Mouse (Mus musculus): ENCODE measurements around the gene Hdac7. TPM values are rescaled to one million over a fixed set of nuclear protein-coding genes. Genes with fewer than 3 reads are reported as not detected.

Gene Hdac7
- polyA plus RNA-seq, 1 experiment = 37.8 TPM

GRCm38 (mm10) chr15:97749397-97749796 is 94.9 kb downstream of the Hdac7 start:
- Histone ChIP-seq H3K4me1 (ENCODE audit: control insufficient read depth, insufficient read depth, low read length) (peaks cover 11% of the 10 kb centered on the region), H3K4me3 (replicated peaks; ENCODE audit: control insufficient read depth, low read depth, low read length) (no peak overlapping the region), H3K27ac (ENCODE audit: control insufficient read depth, insufficient read depth, low read depth, low read length, poor library complexity) (no peak overlapping the region)
- WGBS = 55% methylated on average over 9 of the region's 9 CpGs
- TF ChIP-seq POLR2A (IDR thresholded peaks at IDR 0.05; ENCODE audit: borderline replicate concordance, control insufficient read depth, low read depth, low read length) (no peak), CTCF (IDR thresholded peaks at IDR 0.05; ENCODE audit: control insufficient read depth, insufficient read depth, low read length) (no peak)

GRCm38 (mm10) chr15:97748964-97749363 is 95.3 kb downstream of the Hdac7 start:
- 78% methylated on average over 4 of the region's 4 CpGs for WGBS
- no peak overlapping the region for H3K4me3 ChIP-seq (replicated peaks; ENCODE audit: control insufficient read depth, low read depth, low read length)
- H3K27ac ChIP-seq (ENCODE audit: control insufficient read depth, insufficient read depth, low read depth, low read length, poor library complexity) = no peak overlapping the region
- no peak for TF ChIP-seq POLR2A (IDR thresholded peaks at IDR 0.05; ENCODE audit: borderline replicate concordance, control insufficient read depth, low read depth, low read length)
- TF ChIP-seq CTCF (IDR thresholded peaks at IDR 0.05; ENCODE audit: control insufficient read depth, insufficient read depth, low read length) = no peak
- peaks cover 11% of the 10 kb centered on the region for H3K4me1 ChIP-seq (ENCODE audit: control insufficient read depth, insufficient read depth, low read length)

DNA sequence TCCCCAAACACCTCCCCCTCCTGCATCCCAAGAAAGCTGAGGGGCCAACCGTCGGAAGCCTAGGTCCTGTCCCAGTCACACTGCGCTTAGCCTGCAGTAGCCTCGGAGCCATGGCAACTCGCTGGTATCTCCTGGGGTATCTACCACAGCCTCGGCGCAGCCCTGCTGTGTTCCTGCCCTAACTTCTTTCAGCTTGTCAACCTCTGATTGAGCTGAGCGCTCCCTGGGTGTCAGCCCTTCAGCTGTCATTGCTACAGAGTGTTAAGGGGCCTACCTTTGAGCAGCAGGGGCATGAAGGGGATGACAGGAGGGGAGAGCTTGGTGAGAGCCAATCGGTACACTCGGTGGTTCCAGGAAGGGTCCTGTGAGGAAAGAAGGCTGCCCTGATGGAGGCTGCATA is 96.0 kb downstream of the Hdac7 start:
- TF ChIP-seq CTCF (IDR thresholded peaks at IDR 0.05; ENCODE audit: control insufficient read depth, insufficient read depth, low read length) (no peak), POLR2A (IDR thresholded peaks at IDR 0.05; ENCODE audit: borderline replicate concordance, control insufficient read depth, low read depth, low read length) (no peak)
- 47% methylated on average over 10 of the region's 10 CpGs for WGBS
- Histone ChIP-seq H3K4me3 (replicated peaks; ENCODE audit: control insufficient read depth, low read depth, low read length) (no peak overlapping the region), H3K27ac (ENCODE audit: control insufficient read depth, insufficient read depth, low read depth, low read length, poor library complexity) (no peak overlapping the region), H3K4me1 (ENCODE audit: control insufficient read depth, insufficient read depth, low read length) (peaks cover 11% of the 10 kb centered on the region)

DNA sequence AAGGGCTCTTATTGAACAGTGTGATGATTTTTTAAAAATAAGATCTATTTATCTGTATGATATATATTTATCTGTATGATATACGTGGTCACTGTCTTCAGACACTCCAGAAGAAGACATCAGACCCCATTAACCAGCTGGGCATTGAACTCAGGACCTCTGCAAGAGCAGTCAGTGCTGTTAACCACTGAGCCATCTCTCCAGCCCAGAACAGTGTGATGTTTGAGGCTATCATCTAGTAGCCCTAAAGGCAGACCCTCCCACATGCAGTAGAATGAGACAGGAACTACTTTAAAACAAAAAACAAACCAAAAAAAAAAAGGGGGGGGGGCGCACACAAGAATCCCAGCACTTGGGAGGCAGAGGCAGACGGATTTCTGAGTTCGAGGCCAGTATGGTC is 96.8 kb downstream of the Hdac7 start:
- Histone ChIP-seq H3K4me1 (ENCODE audit: control insufficient read depth, insufficient read depth, low read length) (peaks cover 13% of the 10 kb centered on the region), H3K27ac (ENCODE audit: control insufficient read depth, insufficient read depth, low read depth, low read length, poor library complexity) (no peak overlapping the region), H3K4me3 (replicated peaks; ENCODE audit: control insufficient read depth, low read depth, low read length) (no peak overlapping the region)
- no peak for TF ChIP-seq CTCF (IDR thresholded peaks at IDR 0.05; ENCODE audit: control insufficient read depth, insufficient read depth, low read length)
- TF ChIP-seq POLR2A (IDR thresholded peaks at IDR 0.05; ENCODE audit: borderline replicate concordance, control insufficient read depth, low read depth, low read length) = no peak
- WGBS = 85% methylated on average over 4 of the region's 4 CpGs

- Histone ChIP-seq H3K4me1 (ENCODE audit: control insufficient read depth, insufficient read depth, low read length) (peaks cover 15% of the 10 kb centered on the region), H3K4me3 (replicated peaks; ENCODE audit: control insufficient read depth, low read depth, low read length) (no peak overlapping the region), H3K27ac (ENCODE audit: control insufficient read depth, insufficient read depth, low read depth, low read length, poor library complexity) (no peak overlapping the region)
- TF ChIP-seq POLR2A (IDR thresholded peaks at IDR 0.05; ENCODE audit: borderline replicate concordance, control insufficient read depth, low read depth, low read length) = no peak
- TF ChIP-seq CTCF (IDR thresholded peaks at IDR 0.05; ENCODE audit: control insufficient read depth, insufficient read depth, low read length) = no peak
- 70% methylated on average over 24 of the region's 24 CpGs for whole genome bisulfite sequencing
Measured at GRCm38 (mm10) chr15:97746748-97747147, 97.6 kb downstream of the Hdac7 start.

- peaks cover 15% of the 10 kb centered on the region for H3K4me1 ChIP-seq (ENCODE audit: control insufficient read depth, insufficient read depth, low read length)
Measured at GRCm38 (mm10) chr15:97746278-97746677, 98.0 kb downstream of the Hdac7 start.

GRCm38 (mm10) chr15:97745331-97745730 is 99.0 kb downstream of the Hdac7 start:
- peaks cover 10% of the 10 kb centered on the region for H3K4me1 ChIP-seq (ENCODE audit: control insufficient read depth, insufficient read depth, low read length)
- no peak overlapping the region for H3K4me3 ChIP-seq (replicated peaks; ENCODE audit: control insufficient read depth, low read depth, low read length)
- peak overlapping the region; percentile 72 for H3K27ac ChIP-seq (ENCODE audit: control insufficient read depth, insufficient read depth, low read depth, low read length, poor library complexity)
- TF ChIP-seq POLR2A (IDR thresholded peaks at IDR 0.05; ENCODE audit: borderline replicate concordance, control insufficient read depth, low read depth, low read length) = no peak
- TF ChIP-seq CTCF (IDR thresholded peaks at IDR 0.05; ENCODE audit: control insufficient read depth, insufficient read depth, low read length) = no peak
- 60% methylated on average over 10 of the region's 10 CpGs for WGBS

More at GRCm38 (mm10) chr15:97746278-97746677, 98.0 kb downstream of the Hdac7 start:
- Histone ChIP-seq H3K4me3 (replicated peaks; ENCODE audit: control insufficient read depth, low read depth, low read length) (no peak overlapping the region), H3K27ac (ENCODE audit: control insufficient read depth, insufficient read depth, low read depth, low read length, poor library complexity) (no peak overlapping the region)
- TF ChIP-seq CTCF (IDR thresholded peaks at IDR 0.05; ENCODE audit: control insufficient read depth, insufficient read depth, low read length) = no peak
- TF ChIP-seq POLR2A (IDR thresholded peaks at IDR 0.05; ENCODE audit: borderline replicate concordance, control insufficient read depth, low read depth, low read length) = no peak
- 71% methylated on average over 10 of the region's 10 CpGs for WGBS

GRCm38 (mm10) chr15:97744930-97745329 is 99.4 kb downstream of the Hdac7 start:
- 16% methylated on average over 10 of the region's 10 CpGs for WGBS
- peaks cover 6% of the 10 kb centered on the region for H3K4me1 ChIP-seq (ENCODE audit: control insufficient read depth, insufficient read depth, low read length)
- TF ChIP-seq POLR2A (IDR thresholded peaks at IDR 0.05; ENCODE audit: borderline replicate concordance, control insufficient read depth, low read depth, low read length) (no peak), CTCF (IDR thresholded peaks at IDR 0.05; ENCODE audit: control insufficient read depth, insufficient read depth, low read length) (no peak)
- H3K4me3 ChIP-seq (replicated peaks; ENCODE audit: control insufficient read depth, low read depth, low read length) = no peak overlapping the region
- peak overlapping the region; percentile 72 for H3K27ac ChIP-seq (ENCODE audit: control insufficient read depth, insufficient read depth, low read depth, low read length, poor library complexity)

- TF ChIP-seq POLR2A (IDR thresholded peaks at IDR 0.05; ENCODE audit: borderline replicate concordance, control insufficient read depth, low read depth, low read length) = no peak
- no peak for TF ChIP-seq CTCF (IDR thresholded peaks at IDR 0.05; ENCODE audit: control insufficient read depth, insufficient read depth, low read length)
- H3K27ac ChIP-seq (ENCODE audit: control insufficient read depth, insufficient read depth, low read depth, low read length, poor library complexity) = peak overlapping the region; percentile 57; the same call in 1 of the 2 replicates
- peaks cover 6% of the 10 kb centered on the region for H3K4me1 ChIP-seq (ENCODE audit: control insufficient read depth, insufficient read depth, low read length)
- WGBS = 66% methylated on average over 12 of the region's 12 CpGs
- no peak overlapping the region for H3K4me3 ChIP-seq (replicated peaks; ENCODE audit: control insufficient read depth, low read depth, low read length)
Measured at GRCm38 (mm10) chr15:97743961-97744525, 100.3 kb downstream of the Hdac7 start.
